Mouse (Mus musculus): ENCODE data around the gene Tenm3.

The Tenm3 gene

GRCm38 (mm10) chr8:48572345-48572744 is 271.4 kb downstream of the Tenm3 start:
- DNase-seq (ENCODE audit: low spot score): no peak

GRCm38 (mm10) chr8:48568608-48569007 is 275.1 kb downstream of the Tenm3 start:
- DNase-seq (ENCODE audit: low spot score): peak; percentile 4

DNA sequence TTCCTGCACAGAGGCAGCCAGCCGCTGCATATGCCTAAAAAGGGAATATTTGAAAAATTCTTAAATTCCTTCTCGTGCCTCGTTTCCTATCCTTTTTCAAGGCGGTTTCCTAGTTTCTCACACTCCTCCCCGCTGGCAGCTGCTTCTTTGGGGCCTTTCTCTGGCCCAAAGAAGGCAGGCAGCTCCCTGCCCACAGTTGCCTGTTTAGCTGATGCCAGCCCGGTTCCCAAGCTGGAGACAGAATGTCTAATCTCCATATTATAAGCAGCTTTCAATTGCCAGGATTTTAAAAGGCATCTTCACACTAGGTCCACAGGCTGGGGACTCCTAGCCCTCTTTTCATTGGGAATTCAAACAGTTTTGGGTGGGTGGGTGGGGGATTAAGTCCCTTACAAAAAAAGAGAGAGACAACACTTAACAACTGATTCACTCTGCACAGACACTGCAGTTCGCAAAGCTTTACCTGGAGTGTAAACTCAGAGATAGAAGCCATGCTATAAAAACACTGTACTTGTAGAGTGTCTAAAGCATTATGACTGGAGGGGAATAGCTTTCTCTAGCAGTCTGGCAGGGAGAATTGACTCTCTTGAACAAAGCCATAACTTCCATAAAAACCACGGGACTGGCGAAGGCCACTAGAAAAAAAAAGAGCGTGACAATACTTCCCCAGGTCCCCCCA is 275.7 kb downstream of the Tenm3 start:
- no peak for DNase-seq (ENCODE audit: low spot score)

DNA sequence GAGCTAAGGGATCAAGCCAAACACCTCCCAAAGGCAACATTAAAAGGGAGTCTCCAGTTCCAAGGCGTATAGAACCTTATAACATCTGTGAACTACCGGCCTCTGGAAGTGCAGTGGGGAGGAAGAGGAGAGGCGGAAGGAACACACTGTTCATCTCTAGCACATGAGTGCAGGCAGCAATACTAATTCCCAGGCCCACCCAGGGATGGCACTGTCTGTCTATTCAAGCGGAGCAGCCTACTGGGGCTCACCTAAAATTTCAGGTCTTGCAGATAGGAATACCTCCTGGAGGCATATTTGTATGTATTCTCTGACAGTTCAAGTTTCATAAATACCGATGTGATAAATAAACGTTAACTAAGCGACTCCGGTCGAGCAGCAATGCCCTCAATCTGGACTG is 283.5 kb downstream of the Tenm3 start:
- DNase-seq (ENCODE audit: low spot score): no peak

DNA sequence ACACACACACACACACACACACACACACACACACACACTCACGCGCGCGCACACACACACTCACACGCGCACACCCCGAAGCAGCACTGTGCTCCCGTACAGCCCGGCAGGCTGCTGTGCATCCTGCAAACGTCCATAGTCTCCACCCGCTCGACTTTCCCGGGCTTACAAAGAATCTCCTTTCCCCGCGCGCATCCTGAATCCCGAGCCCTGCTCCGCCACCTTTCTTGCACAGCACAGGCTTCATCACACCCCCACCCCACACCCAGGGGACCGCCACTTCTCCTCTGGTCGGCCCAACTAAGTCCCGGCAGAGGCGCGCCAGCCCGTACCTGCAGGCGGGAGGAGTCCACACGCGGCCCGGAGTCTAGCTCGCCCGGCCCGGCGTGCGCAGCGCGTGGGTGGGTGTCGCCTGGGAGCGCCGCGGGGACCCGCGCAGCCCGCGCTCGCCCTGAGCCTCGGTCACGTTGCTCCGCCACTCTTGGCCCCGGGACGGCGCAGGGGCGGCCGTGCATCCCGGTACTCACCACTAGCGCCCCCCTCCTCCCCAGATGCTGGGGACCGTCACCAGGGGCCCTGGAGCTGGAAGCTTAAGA is 288.1 kb downstream of the Tenm3 start:
- peak; percentile 21 for DNase-seq (ENCODE audit: low spot score)

DNA sequence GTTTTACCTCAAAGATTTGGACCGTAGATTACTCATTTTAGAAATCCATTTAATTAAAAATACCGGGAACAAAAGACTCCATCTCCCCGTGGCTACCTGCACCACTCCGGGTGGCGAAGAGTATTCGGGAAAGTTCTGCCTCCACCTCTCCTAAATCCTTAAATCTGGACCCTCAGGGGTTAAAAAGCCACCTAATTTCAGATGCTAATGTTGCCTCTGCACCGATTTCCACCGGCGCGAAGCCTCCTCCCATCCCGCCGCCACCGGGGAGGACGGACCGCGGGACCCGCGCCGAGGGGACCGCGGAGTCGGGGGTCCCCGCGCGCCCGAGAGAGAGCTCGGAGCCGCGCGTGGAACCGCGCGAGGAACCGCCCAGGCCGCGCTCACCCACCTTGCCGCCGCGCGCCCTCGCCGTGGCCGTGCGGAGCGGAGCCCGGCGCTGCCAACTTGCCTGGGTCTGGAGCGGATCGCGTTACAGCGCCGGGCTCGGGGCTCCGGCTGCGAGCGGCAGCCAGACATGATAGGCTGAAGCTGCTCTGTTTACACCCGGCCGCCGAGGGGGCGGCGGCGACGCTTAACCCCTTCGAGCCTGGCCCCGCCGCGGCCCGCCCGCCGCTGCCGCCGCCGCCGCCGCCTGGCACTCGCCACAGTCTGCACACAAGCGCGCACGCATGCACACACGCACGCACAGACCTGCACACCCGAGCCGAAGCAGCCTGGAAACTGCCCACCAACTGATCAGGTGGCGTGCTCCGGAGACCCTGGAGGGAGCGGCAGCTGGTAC is 288.8 kb downstream of the Tenm3 start:
- peak; percentile 79 for DNase-seq (ENCODE audit: low spot score)

- no peak for DNase-seq (ENCODE audit: low spot score)
Observed at GRCm38 (mm10) chr8:48553791-48554288, 289.9 kb downstream of the Tenm3 start.

DNA sequence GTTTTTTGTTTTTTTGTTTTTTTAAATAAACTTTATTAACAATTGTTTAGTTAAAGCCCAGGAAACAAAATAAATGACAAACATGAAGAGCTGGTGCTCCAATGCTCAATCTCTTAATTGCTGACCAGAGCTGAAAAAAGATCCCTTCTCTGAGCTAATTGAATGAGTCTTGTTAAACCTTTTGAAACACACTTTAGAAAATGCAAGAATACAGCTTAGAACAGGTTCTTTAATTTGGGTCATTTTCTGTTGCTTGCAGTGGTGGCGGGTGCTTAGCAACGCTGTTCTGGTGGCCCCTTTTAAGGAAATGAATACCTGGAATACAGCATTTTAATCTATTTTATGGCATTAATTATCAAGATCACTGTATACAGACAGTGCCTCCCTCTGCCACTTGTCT is 291.4 kb downstream of the Tenm3 start:
- no peak for DNase-seq (ENCODE audit: low spot score)

- DNase-seq (ENCODE audit: low spot score): no peak
Observed at GRCm38 (mm10) chr8:48551370-48551769, 292.4 kb downstream of the Tenm3 start.

DNA sequence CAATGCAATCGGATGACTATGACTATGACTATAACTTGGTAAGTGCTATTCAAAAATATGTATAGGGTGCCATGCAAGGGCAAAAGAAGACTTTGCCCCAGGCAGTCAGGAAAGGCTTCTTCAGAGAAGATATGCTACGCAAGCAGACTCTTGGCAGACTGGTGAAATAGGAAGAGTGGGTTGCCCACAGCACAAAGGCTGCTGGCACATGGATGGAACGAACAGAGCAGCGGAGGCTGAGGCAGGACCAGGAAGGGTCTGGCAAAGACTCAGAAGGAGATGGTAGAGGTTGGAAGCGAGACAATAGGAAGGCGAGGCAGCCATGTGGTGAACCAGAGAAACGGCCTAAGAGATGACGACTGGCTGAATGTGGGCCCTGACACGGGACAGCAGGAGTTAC is 294.8 kb downstream of the Tenm3 start:
- DNase-seq (ENCODE audit: low spot score): no peak

DNA sequence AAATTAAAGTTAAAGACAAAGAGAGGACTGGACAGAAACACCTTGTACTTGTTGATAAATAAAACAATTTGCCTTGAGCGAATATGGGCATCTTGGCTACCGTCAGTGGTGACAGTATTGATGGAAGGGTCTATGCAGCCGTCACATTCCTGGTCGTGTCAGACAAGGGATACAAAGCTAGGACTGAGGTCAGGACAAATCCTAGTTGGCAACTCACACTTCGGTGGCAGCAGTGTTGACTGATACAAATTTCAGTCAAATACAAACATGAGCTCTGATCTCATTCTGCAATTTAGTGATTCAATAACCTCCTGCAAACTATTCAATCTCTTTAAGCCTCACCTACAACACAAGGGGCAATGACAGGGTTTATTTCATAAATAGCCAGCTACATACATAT is 298.1 kb downstream of the Tenm3 start:
- no peak for DNase-seq (ENCODE audit: low spot score)

- DNase-seq (ENCODE audit: low spot score): no peak
Observed at GRCm38 (mm10) chr8:48544840-48545239, 298.9 kb downstream of the Tenm3 start.

- DNase-seq (ENCODE audit: low spot score): no peak
Observed at GRCm38 (mm10) chr8:48542141-48542540, 301.6 kb downstream of the Tenm3 start.

DNA sequence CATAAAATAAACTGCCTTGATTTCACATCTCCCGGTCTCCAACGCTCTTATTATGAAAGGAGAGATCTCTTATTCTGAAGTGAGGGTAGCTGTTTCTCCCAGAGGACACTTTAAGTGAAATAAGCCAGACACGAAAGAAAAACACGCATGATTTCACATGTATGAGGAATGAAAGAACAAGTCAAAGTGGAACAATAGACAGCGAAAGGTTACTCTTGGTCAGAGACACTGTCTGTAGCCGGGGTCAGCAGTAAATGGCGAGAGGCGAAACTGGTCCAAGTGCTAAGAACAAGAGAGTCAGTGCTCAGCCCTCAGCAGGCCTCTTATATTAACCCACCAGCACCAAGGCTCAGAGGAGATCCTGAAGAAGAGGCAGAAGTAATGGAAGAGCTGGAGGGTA is 302.9 kb downstream of the Tenm3 start:
- no peak for DNase-seq (ENCODE audit: low spot score)

- no peak for DNase-seq (ENCODE audit: low spot score)
Observed at GRCm38 (mm10) chr8:48535833-48536232, 307.9 kb downstream of the Tenm3 start.

DNA sequence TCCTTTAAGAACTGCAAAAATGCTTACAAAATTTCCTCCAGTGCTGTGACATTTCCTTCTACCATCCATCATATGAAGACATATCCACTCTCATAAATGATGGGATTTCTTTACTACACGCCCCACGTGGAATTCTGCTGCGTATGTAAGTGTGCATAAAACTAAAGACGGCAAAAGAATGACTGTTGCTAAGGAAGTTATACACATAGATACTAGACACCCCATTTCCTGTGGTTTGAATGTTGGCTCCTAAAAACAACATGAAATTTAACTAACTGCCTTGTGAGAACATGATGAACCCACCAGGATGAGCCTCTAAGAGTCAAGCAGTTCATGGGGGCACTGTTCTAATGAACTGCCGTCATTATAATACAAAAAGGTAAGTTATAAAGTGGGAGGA is 312.0 kb downstream of the Tenm3 start:
- DNase-seq (ENCODE audit: low spot score): no peak

GRCm38 (mm10) chr8:48530916-48531570 is 312.7 kb downstream of the Tenm3 start:
- no peak for DNase-seq (ENCODE audit: low spot score)

- no peak for DNase-seq (ENCODE audit: low spot score)
Observed at GRCm38 (mm10) chr8:48527418-48527817, 316.3 kb downstream of the Tenm3 start.

DNA sequence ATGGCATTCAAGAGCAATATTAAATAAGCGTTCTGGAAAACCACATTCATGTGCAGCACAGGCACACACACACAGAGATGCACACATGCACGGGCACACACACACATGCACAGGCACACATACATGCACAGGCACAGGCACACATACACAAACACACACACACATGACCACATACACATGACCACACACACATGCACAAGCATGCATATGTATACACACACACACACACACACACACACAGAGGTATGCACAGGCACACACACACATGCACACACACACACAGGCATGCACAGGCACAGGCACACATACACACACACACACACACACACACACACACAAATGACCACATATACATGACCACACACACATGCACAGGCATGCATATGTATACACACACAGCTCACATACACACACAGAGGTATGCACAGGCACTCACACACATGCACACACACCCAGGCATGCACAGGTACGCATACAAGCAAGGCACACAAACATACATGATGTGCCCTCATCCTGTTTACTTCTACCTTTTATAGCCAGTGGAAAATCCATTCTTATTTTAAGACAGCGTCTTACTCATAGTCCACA is 321.1 kb downstream of the Tenm3 start:
- no peak for DNase-seq (ENCODE audit: low spot score)

GRCm38 (mm10) chr8:48522004-48522403 is 321.7 kb downstream of the Tenm3 start:
- DNase-seq (ENCODE audit: low spot score): no peak

GRCm38 (mm10) chr8:48517431-48517830 is 326.3 kb downstream of the Tenm3 start:
- DNase-seq (ENCODE audit: low spot score): no peak

- DNase-seq (ENCODE audit: low spot score): no peak
Observed at GRCm38 (mm10) chr8:48514230-48514629, 329.5 kb downstream of the Tenm3 start.

Data from urinary bladder, postnatal 14 days (tissue).